8 mouse cellular contexts compared by ENCODE assay signal in genomic region chrX:20657593-20657992, GRCm38 (mm10). TPM values are rescaled to one million over a fixed set of nuclear protein-coding genes. Genes with fewer than 3 reads are reported as not detected.
DNase-seq lines count a peak whose midpoint lies in the region; ATAC-seq and TF ChIP-seq lines count a peak whose summit lies in the region.

No protein-coding gene starts in this region.

- no peaks in the 10 kb centered on the region for H3K9me3 ChIP-seq in forebrain, embryonic 15.5 days
- H3K9me3 ChIP-seq in liver, embryonic 15.5 days (replicated peaks) = no peaks in the 10 kb centered on the region

- no peaks in the 10 kb centered on the region for H3K27me3 ChIP-seq in C2C12 (ENCODE audit: control insufficient read depth, insufficient read depth, insufficient read length)
- no peaks in the 10 kb centered on the region for H3K27me3 ChIP-seq in forebrain, embryonic 15.5 days
- no peaks in the 10 kb centered on the region for H3K27me3 ChIP-seq in liver, embryonic 15.5 days

- H3K9ac ChIP-seq in forebrain, embryonic 15.5 days (replicated peaks) = no peak overlapping the region
- H3K9ac ChIP-seq in liver, embryonic 15.5 days = peak overlapping the region; percentile 57; the same call in 1 of the 2 replicates

- H3K4me1 ChIP-seq in forebrain, embryonic 15.5 days = peaks cover 10% of the 10 kb centered on the region; the same call in 1 of the 2 replicates
- H3K4me1 ChIP-seq in liver, embryonic 15.5 days (replicated peaks) = 0 out of 2 replicates have a peak, but pooled peaks cover 12% of the 10 kb centered on the region

- no peak for TF ChIP-seq CTCF in gastrocnemius, adult 2 months (IDR thresholded peaks at IDR 0.05)
- TF ChIP-seq CTCF in C2C12 (IDR thresholded peaks at IDR 0.05; ENCODE audit: control insufficient read depth, insufficient read depth, insufficient read length) = no peak

- peaks cover 5% of the 10 kb centered on the region for H3K79me2 ChIP-seq in C2C12 (ENCODE audit: control insufficient read depth, insufficient read depth)

- ATAC-seq in forebrain, embryonic 15.5 days (replicated peaks) = no peak
- ATAC-seq in liver, embryonic 15.5 days (ENCODE audit: insufficient read depth) = no peak
- no peak for ATAC-seq in activated CD4-positive, CD25-positive, alpha-beta regulatory T cell, adult 4 months

- H3K4me3 ChIP-seq in gastrocnemius, adult 2 months = peak overlapping the region; percentile 73
- no peak overlapping the region for H3K4me3 ChIP-seq in C2C12 (ENCODE audit: insufficient read depth, poor library complexity, severe bottlenecking)
- H3K4me3 ChIP-seq in forebrain, embryonic 15.5 days = peak overlapping the region; percentile 52
- peak overlapping the region; percentile 63 for H3K4me3 ChIP-seq in liver, embryonic 15.5 days (replicated peaks)

- no peaks in the 10 kb centered on the region for H3K79me3 ChIP-seq in C2C12 (ENCODE audit: low read depth)

- H3K36me3 ChIP-seq in C2C12 (ENCODE audit: control insufficient read depth, insufficient read depth) = no peaks in the 10 kb centered on the region
- H3K36me3 ChIP-seq in forebrain, embryonic 15.5 days = no peaks in the 10 kb centered on the region
- no peaks in the 10 kb centered on the region for H3K36me3 ChIP-seq in liver, embryonic 15.5 days (replicated peaks)

- peak overlapping the region; percentile 78 for H3K4me2 ChIP-seq in forebrain, embryonic 15.5 days (replicated peaks)
- peak overlapping the region; percentile 83 for H3K4me2 ChIP-seq in liver, embryonic 15.5 days

- intact Hi-C loops in gastrocnemius, adult 2 months (cut with DNase I) = no loop called here

- no peak for DNase-seq in gastrocnemius, adult 2 months
- no peak for DNase-seq in gastrocnemius, postnatal 4 days (ENCODE audit: low spot score in 2 of 2)
- no peak for DNase-seq in right cerebral cortex, adult 2 months (ENCODE audit: low spot score in 2 of 2)
- no peak for DNase-seq in urinary bladder, postnatal 14 days (ENCODE audit: low spot score)

- 33% methylated on average over 5 of the region's 5 CpGs for WGBS in forebrain, embryonic 15.5 days
- 21% methylated on average over 5 of the region's 5 CpGs for WGBS in liver, embryonic 15.5 days (ENCODE audit: insufficient replicate concordance)

- H3K27ac ChIP-seq in gastrocnemius, adult 2 months = no peak overlapping the region
- no peak overlapping the region for H3K27ac ChIP-seq in forebrain, embryonic 15.5 days (replicated peaks)
- no peak overlapping the region for H3K27ac ChIP-seq in liver, embryonic 15.5 days (replicated peaks)

- H3ac ChIP-seq in C2C12 (ENCODE audit: control insufficient read depth, insufficient read length, low read depth) = peak overlapping the region; percentile 35

TF ChIP-seq in C2C12, 6 proteins besides CTCF, POLR2A, EP300 and RAD21:
- no peak for TF ChIP-seq MYOD1 (IDR thresholded peaks at IDR 0.05; ENCODE audit: control insufficient read depth, insufficient read length, low read depth)
- no peak for TF ChIP-seq MAX (IDR thresholded peaks at IDR 0.05)
- no peak for TF ChIP-seq CEBPB (IDR thresholded peaks at IDR 0.05; ENCODE audit: low read depth)
- TF ChIP-seq FOSL1 (IDR thresholded peaks at IDR 0.05; ENCODE audit: insufficient read depth, low read length, poor library complexity, severe bottlenecking) = no peak
- no peak for TF ChIP-seq MYOG (IDR thresholded peaks at IDR 0.05; ENCODE audit: control insufficient read depth, extremely low read depth, insufficient read length)
- TF ChIP-seq USF1 (IDR thresholded peaks at IDR 0.05; ENCODE audit: low read depth) = no peak

RNA-seq across cellular contexts. Expression of gene Uba1, which starts 0.5 kb away (rescaled TPM):
- 100 to 1,000 TPM; 135 to 149 TPM for total RNA-seq in gastrocnemius, adult 2 months (2021)
- 100 to 1,000 TPM; 200 to 208 TPM for total RNA-seq in gastrocnemius, postnatal 4 days (2021)
- 298 TPM for polyA plus RNA-seq in C2C12 (2012; fragmentation: generic; extraction: Trizol)
- polyA plus RNA-seq in forebrain, embryonic 15.5 days (2015; fragmentation: Nextera tagmentation; extraction: Ambion mirVana) = 407 and 417 TPM in 2 replicates
- polyA plus RNA-seq in liver, embryonic 15.5 days (2015; fragmentation: Nextera tagmentation; extraction: Ambion mirVana) = 92.2 and 98.5 TPM in 2 replicates
- 100 to 1,000 TPM; 118 to 150 TPM for polyA plus RNA-seq in activated CD4-positive, CD25-positive, alpha-beta regulatory T cell, adult 4 months (2017; shearing (Covaris generic))

RNA-seq across cellular contexts. Expression of gene Cdk16, which starts 30.2 kb away (rescaled TPM):
- 100 to 1,000 TPM; 119 to 130 TPM for total RNA-seq in gastrocnemius, adult 2 months (2021)
- 100 to 1,000 TPM; 144 to 145 TPM for total RNA-seq in gastrocnemius, postnatal 4 days (2021)
- 67.0 TPM for polyA plus RNA-seq in C2C12 (2012; fragmentation: generic; extraction: Trizol)
- 133 and 137 TPM in 2 replicates for polyA plus RNA-seq in forebrain, embryonic 15.5 days (2015; fragmentation: Nextera tagmentation; extraction: Ambion mirVana)
- 34.3 and 37.4 TPM in 2 replicates for polyA plus RNA-seq in liver, embryonic 15.5 days (2015; fragmentation: Nextera tagmentation; extraction: Ambion mirVana)
- 1 to 10 TPM; 6.7 to 8.4 TPM for polyA plus RNA-seq in activated CD4-positive, CD25-positive, alpha-beta regulatory T cell, adult 4 months (2017; shearing (Covaris generic))

RNA-seq across cellular contexts. Expression of gene Ndufb11, which starts 40.2 kb away (rescaled TPM):
- 100 to 1,000 TPM; 399 to 541 TPM for total RNA-seq in gastrocnemius, adult 2 months (2021)
- total RNA-seq in gastrocnemius, postnatal 4 days (2021) = 100 to 1,000 TPM; 268 TPM
- polyA plus RNA-seq in C2C12 (2012; fragmentation: generic; extraction: Trizol) = 244 TPM
- 192 and 199 TPM in 2 replicates for polyA plus RNA-seq in forebrain, embryonic 15.5 days (2015; fragmentation: Nextera tagmentation; extraction: Ambion mirVana)
- 142 and 158 TPM in 2 replicates for polyA plus RNA-seq in liver, embryonic 15.5 days (2015; fragmentation: Nextera tagmentation; extraction: Ambion mirVana)
- polyA plus RNA-seq in activated CD4-positive, CD25-positive, alpha-beta regulatory T cell, adult 4 months (2017; shearing (Covaris generic)) = 100 to 1,000 TPM; 256 to 268 TPM

RNA-seq across cellular contexts. Expression of gene Rbm10, which starts 40.3 kb away (rescaled TPM):
- 10 to 100 TPM in 1 of 2 experiments, 1 to 10 TPM in 1; 9.8 to 11.1 TPM for total RNA-seq in gastrocnemius, adult 2 months (2021)
- total RNA-seq in gastrocnemius, postnatal 4 days (2021) = 10 to 100 TPM; 26.7 to 27.0 TPM
- polyA plus RNA-seq in C2C12 (2012; fragmentation: generic; extraction: Trizol) = 46.2 TPM
- 66.9 and 70.1 TPM in 2 replicates for polyA plus RNA-seq in forebrain, embryonic 15.5 days (2015; fragmentation: Nextera tagmentation; extraction: Ambion mirVana)
- polyA plus RNA-seq in liver, embryonic 15.5 days (2015; fragmentation: Nextera tagmentation; extraction: Ambion mirVana) = 28.5 and 31.2 TPM in 2 replicates
- polyA plus RNA-seq in activated CD4-positive, CD25-positive, alpha-beta regulatory T cell, adult 4 months (2017; shearing (Covaris generic)) = 10 to 100 TPM; 32.4 to 48.4 TPM

RNA-seq across cellular contexts. Expression of gene Usp11, which starts 46.1 kb away (rescaled TPM):
- 1 to 10 TPM; 1.2 to 2.8 TPM for total RNA-seq in gastrocnemius, adult 2 months (2021)
- total RNA-seq in gastrocnemius, postnatal 4 days (2021) = 10 to 100 TPM; 19.6 to 23.3 TPM
- 9.3 TPM for polyA plus RNA-seq in C2C12 (2012; fragmentation: generic; extraction: Trizol)
- polyA plus RNA-seq in forebrain, embryonic 15.5 days (2015; fragmentation: Nextera tagmentation; extraction: Ambion mirVana) = 85.3 and 86.6 TPM in 2 replicates
- 6.0 and 6.1 TPM in 2 replicates for polyA plus RNA-seq in liver, embryonic 15.5 days (2015; fragmentation: Nextera tagmentation; extraction: Ambion mirVana)
- 1 to 10 TPM; 6.1 to 6.6 TPM for polyA plus RNA-seq in activated CD4-positive, CD25-positive, alpha-beta regulatory T cell, adult 4 months (2017; shearing (Covaris generic))
